In genomic region chr13:29271451-29271850, GRCm38 (mm10) we compare ENCODE assay signal across 29 mouse cellular contexts.
DNase-seq lines count a peak whose midpoint lies in the region; ATAC-seq and TF ChIP-seq lines count a peak whose summit lies in the region.
"Had no signal": no experiment of that assay in that cellular context is flagged by ENCODE, and none has a peak within 500 bp of the region (broad histone marks: within the 10 kb centered on the region; RNA-seq: fewer than 3 reads in every experiment).

No protein-coding gene starts in this region.

- H3K36me3 ChIP-seq in forebrain, embryonic 12.5 days (replicated peaks): no peaks in the 10 kb centered on the region
- no peaks in the 10 kb centered on the region for H3K36me3 ChIP-seq in forebrain, embryonic 13.5 days (ENCODE audit: poor library complexity, severe bottlenecking)
- no peaks in the 10 kb centered on the region for H3K36me3 ChIP-seq in hindbrain, embryonic 16.5 days (ENCODE audit: control insufficient read depth, insufficient read depth, low read length)
- no peaks in the 10 kb centered on the region for H3K36me3 ChIP-seq in hindbrain, embryonic 14.5 days (replicated peaks; ENCODE audit: control insufficient read depth, insufficient read depth)
- H3K36me3 ChIP-seq in CH12.LX (replicated peaks in 1 of 2; ENCODE audit: control insufficient read depth in 1 of 2, insufficient read depth in 1 of 2, low read length in 1 of 2): no peaks in the 10 kb centered on the region
- no peaks in the 10 kb centered on the region for H3K36me3 ChIP-seq in neural tube, embryonic 15.5 days
- H3K36me3 ChIP-seq: embryonic facial prominence, embryonic 15.5 days; heart, embryonic 13.5 days; intestine, embryonic 15.5 days; limb, embryonic 10.5 days; limb, embryonic 15.5 days; neural tube, embryonic 13.5 days had no signal

- H3K27ac ChIP-seq in forebrain, embryonic 12.5 days: no peak overlapping the region
- H3K27ac ChIP-seq in forebrain, embryonic 13.5 days: no peak overlapping the region
- no peak overlapping the region for H3K27ac ChIP-seq in hindbrain, embryonic 16.5 days (ENCODE audit: low read depth, low read length)
- H3K27ac ChIP-seq in hindbrain, embryonic 14.5 days: no peak overlapping the region
- H3K27ac ChIP-seq in CH12.LX (ENCODE audit: insufficient read depth, low read depth): no peak overlapping the region
- H3K27ac ChIP-seq in neural tube, embryonic 15.5 days (replicated peaks): no peak overlapping the region
- H3K27ac ChIP-seq: embryonic facial prominence, embryonic 15.5 days; heart, embryonic 13.5 days; intestine, embryonic 15.5 days; limb, embryonic 10.5 days; limb, embryonic 15.5 days; liver, embryonic 14.5 days; neural tube, embryonic 13.5 days had no signal

- H3K4me3 ChIP-seq in forebrain, embryonic 12.5 days (replicated peaks): no peak overlapping the region
- H3K4me3 ChIP-seq in forebrain, embryonic 13.5 days: no peak overlapping the region
- no peak overlapping the region for H3K4me3 ChIP-seq in hindbrain, embryonic 16.5 days (ENCODE audit: low read length)
- H3K4me3 ChIP-seq in hindbrain, embryonic 14.5 days (replicated peaks; ENCODE audit: low read length): no peak overlapping the region
- H3K4me3 ChIP-seq in CH12.LX (replicated peaks in 1 of 3; ENCODE audit: low read depth in 2 of 3, low read length in 2 of 3, poor library complexity in 1 of 3): no peak overlapping the region
- no peak overlapping the region for H3K4me3 ChIP-seq in neural tube, embryonic 15.5 days (replicated peaks)
- H3K4me3 ChIP-seq: embryonic facial prominence, embryonic 15.5 days; heart, embryonic 13.5 days; intestine, embryonic 15.5 days; limb, embryonic 10.5 days; limb, embryonic 15.5 days; neural tube, embryonic 13.5 days had no signal

- no peaks in the 10 kb centered on the region for H3K79me2 ChIP-seq in CH12.LX (replicated peaks; ENCODE audit: control insufficient read depth, extremely low read depth, insufficient read depth, poor library complexity, severe bottlenecking)

- no peaks in the 10 kb centered on the region for H3K9me3 ChIP-seq in forebrain, embryonic 12.5 days
- H3K9me3 ChIP-seq in forebrain, embryonic 13.5 days (replicated peaks): no peaks in the 10 kb centered on the region
- no peaks in the 10 kb centered on the region for H3K9me3 ChIP-seq in hindbrain, embryonic 16.5 days (ENCODE audit: control insufficient read depth, low read length)
- no peaks in the 10 kb centered on the region for H3K9me3 ChIP-seq in hindbrain, embryonic 14.5 days (ENCODE audit: control insufficient read depth, low read length)
- H3K9me3 ChIP-seq in CH12.LX (replicated peaks; ENCODE audit: low read length): no peaks in the 10 kb centered on the region
- H3K9me3 ChIP-seq in neural tube, embryonic 15.5 days (replicated peaks): no peaks in the 10 kb centered on the region
- H3K9me3 ChIP-seq: embryonic facial prominence, embryonic 15.5 days; heart, embryonic 13.5 days; intestine, embryonic 15.5 days; limb, embryonic 10.5 days; limb, embryonic 15.5 days; neural tube, embryonic 13.5 days had no signal

- peaks cover 15% of the 10 kb centered on the region for H3K4me1 ChIP-seq in forebrain, embryonic 12.5 days
- H3K4me1 ChIP-seq in forebrain, embryonic 13.5 days: peaks cover 20% of the 10 kb centered on the region
- H3K4me1 ChIP-seq in hindbrain, embryonic 16.5 days (ENCODE audit: control insufficient read depth, insufficient read depth, low read depth, low read length): peaks cover 7% of the 10 kb centered on the region; the same call in 1 of the 2 replicates
- H3K4me1 ChIP-seq in hindbrain, embryonic 14.5 days (replicated peaks; ENCODE audit: control insufficient read depth, insufficient read depth, low read length): peaks cover 8% of the 10 kb centered on the region
- peaks cover 0 to under 1% of the 10 kb centered on the region in 2 experiments; a peak in 1 of 4 replicates for H3K4me1 ChIP-seq in CH12.LX (ENCODE audit: control insufficient read depth in 1 of 2, insufficient read depth in 2 of 2)
- H3K4me1 ChIP-seq in neural tube, embryonic 15.5 days: peaks cover 15% of the 10 kb centered on the region; the same call in 1 of the 2 replicates
- H3K4me1 ChIP-seq: embryonic facial prominence, embryonic 15.5 days; intestine, embryonic 15.5 days had no signal

- dilution Hi-C loops in CH12.LX (cut with MboI; ENCODE audit: extremely low pct_ligation_motif_present, extremely low pct_unique_long_range_greater_than_20kb, low sequenced_read_pairs): no loop called here

- TF ChIP-seq CTCF in CH12.LX (conservative IDR thresholded peaks at IDR 0.05 in 1 of 2, IDR thresholded peaks at IDR 0.05 in 1 of 2; ENCODE audit: low read depth in 2 of 2, low read length in 2 of 2): no peak
- no peak for TF ChIP-seq CTCF in brain, embryonic 14.5 days (IDR thresholded peaks at IDR 0.05; ENCODE audit: borderline replicate concordance, extremely low read depth, insufficient read depth, insufficient read length)

- no peak for DNase-seq in hindbrain, embryonic 14.5 days (ENCODE audit: low spot score)
- DNase-seq in CH12.LX (ENCODE audit: extremely low read depth): no peak
- DNase-seq in brain, embryonic 14.5 days (ENCODE audit: low read depth): peak; percentile 40
- no peak for DNase-seq in embryo, embryonic 10.5 days (ENCODE audit: low spot score)
- DNase-seq: adrenal gland, adult 2 months; adrenal gland, postnatal 36 days; cerebellum, postnatal 25 days; embryo, embryonic 11 days; gastrocnemius, postnatal 14 days; heart, postnatal 10 days; kidney, adult 2 months; kidney, postnatal 4 days; lung, adult 2 months; lung, postnatal 14 days; spleen, adult 18-20 months; thymus, postnatal 14 days had no signal

- no peak overlapping the region for H3K4me2 ChIP-seq in forebrain, embryonic 12.5 days
- H3K4me2 ChIP-seq in forebrain, embryonic 13.5 days: no peak overlapping the region
- no peak overlapping the region for H3K4me2 ChIP-seq in hindbrain, embryonic 16.5 days (ENCODE audit: low read length)
- no peak overlapping the region for H3K4me2 ChIP-seq in hindbrain, embryonic 14.5 days (replicated peaks)
- H3K4me2 ChIP-seq in CH12.LX (ENCODE audit: insufficient read depth, low read depth, poor library complexity, severe bottlenecking): no peak overlapping the region
- H3K4me2 ChIP-seq in neural tube, embryonic 15.5 days: no peak overlapping the region
- H3K4me2 ChIP-seq: embryonic facial prominence, embryonic 15.5 days; heart, embryonic 13.5 days; intestine, embryonic 15.5 days; limb, embryonic 15.5 days; neural tube, embryonic 13.5 days had no signal

- no peak for TF ChIP-seq POLR2A in CH12.LX (IDR thresholded peaks at IDR 0.05; ENCODE audit: low read depth, low read length)
- TF ChIP-seq POLR2A in brain, embryonic 14.5 days (IDR thresholded peaks at IDR 0.05; ENCODE audit: borderline replicate concordance, extremely low read depth, insufficient read depth, insufficient read length, poor library complexity, severe bottlenecking): no peak

- no peak for TF ChIP-seq RAD21 in CH12.LX (IDR thresholded peaks at IDR 0.05; ENCODE audit: low read depth, low read length)

- TF ChIP-seq EP300 in CH12.LX (IDR thresholded peaks at IDR 0.05; ENCODE audit: low read length): no peak

- in situ Hi-C loops in CH12.LX (cut with MboI; ENCODE audit: low pct_ligation_motif_present, low pct_unique_long_range_greater_than_20kb, low sequenced_read_pairs): no loop called here

- peak; percentile 53; the same call in 1 of the 2 replicates for ATAC-seq in forebrain, embryonic 12.5 days (ENCODE audit: low FRiP score)
- ATAC-seq in forebrain, embryonic 13.5 days: no peak
- ATAC-seq in hindbrain, embryonic 16.5 days: peak; percentile 72
- ATAC-seq in hindbrain, embryonic 14.5 days (ENCODE audit: low FRiP score): no peak
- no peak for ATAC-seq in neural tube, embryonic 15.5 days (ENCODE audit: low FRiP score)
- ATAC-seq: activated CD4-positive, CD25-positive, alpha-beta regulatory T cell, adult 4 months; forebrain, embryonic 14.5 days; intestine, embryonic 15.5 days had no signal

- no peaks in the 10 kb centered on the region for H3K27me3 ChIP-seq in forebrain, embryonic 12.5 days
- H3K27me3 ChIP-seq in forebrain, embryonic 13.5 days: no peaks in the 10 kb centered on the region
- H3K27me3 ChIP-seq in hindbrain, embryonic 16.5 days (replicated peaks; ENCODE audit: control insufficient read depth, insufficient read depth, low read length): no peaks in the 10 kb centered on the region
- no peaks in the 10 kb centered on the region for H3K27me3 ChIP-seq in hindbrain, embryonic 14.5 days (ENCODE audit: control insufficient read depth, insufficient read depth, low read length)
- H3K27me3 ChIP-seq in CH12.LX (replicated peaks): no peaks in the 10 kb centered on the region
- no peaks in the 10 kb centered on the region for H3K27me3 ChIP-seq in neural tube, embryonic 15.5 days (replicated peaks)
- H3K27me3 ChIP-seq: embryonic facial prominence, embryonic 15.5 days; heart, embryonic 13.5 days; intestine, embryonic 15.5 days; limb, embryonic 15.5 days; neural tube, embryonic 13.5 days had no signal

- no peak overlapping the region for H3K9ac ChIP-seq in forebrain, embryonic 12.5 days
- H3K9ac ChIP-seq in forebrain, embryonic 13.5 days: no peak overlapping the region
- no peak overlapping the region for H3K9ac ChIP-seq in hindbrain, embryonic 16.5 days (ENCODE audit: low read depth, low read length)
- H3K9ac ChIP-seq in hindbrain, embryonic 14.5 days: no peak overlapping the region
- no peak overlapping the region for H3K9ac ChIP-seq in CH12.LX (ENCODE audit: insufficient read depth, low read depth)
- H3K9ac ChIP-seq in neural tube, embryonic 15.5 days (replicated peaks): no peak overlapping the region
- H3K9ac ChIP-seq: embryonic facial prominence, embryonic 15.5 days; heart, embryonic 13.5 days; intestine, embryonic 15.5 days; limb, embryonic 15.5 days; liver, embryonic 14.5 days; neural tube, embryonic 13.5 days had no signal

TF ChIP-seq in CH12.LX, 34 proteins besides CTCF, POLR2A, EP300 and RAD21:
- TF ChIP-seq SMC3 (IDR thresholded peaks at IDR 0.05; ENCODE audit: low read depth, low read length) (peak; percentile 19; the same call in 1 of the 2 replicates), MYC (IDR thresholded peaks at IDR 0.05; ENCODE audit: low read depth, low read length) (no peak)
TF ChIP-seq in CH12.LX: peak in this region for 1.

Comparison
In these comparisons a context has a peak if more than half of its experiments do, and no peak if none do; other contexts are left out.
1. ATAC-seq: peak in forebrain, embryonic 12.5 days (single experiment) and hindbrain, embryonic 16.5 days (single experiment); none in forebrain, embryonic 13.5 days (single experiment), hindbrain, embryonic 14.5 days (single experiment) and neural tube, embryonic 15.5 days (single experiment).